Mouse (Mus musculus) heart, adult 10 weeks (tissue): ENCODE measurements around the gene Tmem223. TPM values are rescaled to one million over a fixed set of nuclear protein-coding genes. Genes with fewer than 3 reads are reported as not detected.

Experiments used
- polyA plus RNA-seq: library from polyadenylated mRNA; stranded (reverse); fragments of 350-450 nt; fragmentation: Illumina TruSeq; extraction: RNeasy Lipid Tissue Mini Kit (QIAGEN cat#74804); gene quantifications from one replicate; pipeline ENCODE4 v1.2.3, GENCODE M21; 2014; ENCODE audit warnings: low read depth, low replicate concordance

The Tmem223 gene
- polyA plus RNA-seq = 132 TPM

DNA sequence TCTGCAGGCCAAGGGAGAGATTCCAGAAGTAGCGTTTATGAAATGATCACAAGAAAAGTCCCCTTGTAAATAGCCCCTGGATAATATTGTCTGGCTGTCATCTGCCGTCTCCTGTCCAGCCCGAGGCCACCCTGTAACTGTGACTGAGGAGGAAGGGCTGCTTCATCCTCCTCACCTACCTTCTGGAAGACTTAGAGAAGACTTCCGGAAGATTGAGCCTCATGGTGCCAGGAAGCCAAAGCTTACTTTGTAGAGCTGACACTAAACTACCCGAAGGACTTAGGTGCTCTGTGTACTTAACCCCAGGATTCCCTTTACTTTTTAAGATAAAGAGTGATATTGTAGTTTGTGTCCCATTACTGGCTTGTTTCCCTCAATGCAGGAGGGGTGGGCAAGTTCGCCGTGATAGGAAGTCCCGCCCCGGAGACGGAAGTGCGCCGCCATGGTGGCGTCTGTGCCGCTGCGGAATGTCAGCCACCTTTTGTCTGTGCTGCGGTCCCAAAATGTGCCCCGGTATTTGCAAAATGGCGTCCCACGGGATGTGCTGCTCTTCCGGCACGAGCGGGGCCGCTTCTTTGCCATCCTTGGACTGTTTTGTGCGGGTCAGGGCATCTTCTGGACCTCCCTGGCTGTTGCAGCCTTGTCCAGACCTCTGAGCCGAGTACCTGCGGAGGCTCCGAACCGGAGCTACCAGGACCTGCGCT, at the start of gene Tmem223:
TSS of gene Tmem223 (plus strand) at position 430 of the 704 bp plus-strand sequence.

GRCm38 (mm10) chr19:8722907-8723573, 47.8 kb upstream of the Tmem223 start, which contains the start of gene Slc3a2:
TSS of gene Slc3a2 (minus strand) at chr19:8723369.

DNA sequence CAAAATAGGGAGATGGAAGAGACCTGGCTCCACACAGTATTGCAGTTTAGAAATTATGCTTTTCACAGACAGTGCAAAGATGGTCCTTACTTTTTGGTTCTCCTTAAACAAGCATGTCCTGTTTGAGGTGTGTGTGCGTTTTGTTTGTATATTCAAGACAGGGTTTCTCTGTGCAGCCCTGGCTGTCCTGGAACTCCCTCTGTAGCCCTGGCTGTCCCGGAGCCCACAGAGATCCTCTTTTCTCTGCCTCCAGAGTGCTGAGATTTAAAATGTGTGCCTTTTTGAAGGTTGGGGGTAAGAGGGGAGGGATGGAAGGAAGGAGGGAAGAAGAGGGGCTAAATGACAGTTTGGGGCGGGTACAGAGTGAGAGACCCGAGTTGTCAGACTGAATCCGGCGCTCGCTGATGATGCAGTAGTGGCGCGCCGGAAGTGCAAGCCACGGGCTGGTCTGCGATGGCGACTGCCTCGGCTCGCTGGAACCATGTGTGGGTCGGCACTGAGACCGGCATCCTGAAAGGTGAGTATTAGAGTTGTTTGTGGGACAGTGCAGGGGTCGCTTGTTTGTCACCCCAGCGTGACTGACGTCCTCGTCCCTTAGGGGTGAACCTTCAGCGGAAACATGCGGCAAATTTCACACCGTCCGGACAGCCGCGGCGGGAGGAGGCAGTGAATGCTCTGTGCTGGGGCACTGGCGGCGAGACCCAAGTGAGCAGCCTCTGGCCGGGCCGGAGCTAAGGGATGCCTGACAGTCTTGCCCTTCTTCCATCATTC, 35.2 kb upstream of the Tmem223 start, which contains the start of gene Wdr74:
TSS of gene Wdr74 (plus strand) at position 439 of the 771 bp plus-strand sequence.

GRCm38 (mm10) chr19:8740603-8741002, 30.2 kb upstream of the Tmem223 start, which contains the start of gene 1700092M07Rik:
TSS of gene 1700092M07Rik (plus strand) at chr19:8740718.

GRCm38 (mm10) chr19:8741243-8741869, 29.4 kb upstream of the Tmem223 start, which contains the start of gene Stx5a:
TSS of gene Stx5a (plus strand) at chr19:8741413.

DNA sequence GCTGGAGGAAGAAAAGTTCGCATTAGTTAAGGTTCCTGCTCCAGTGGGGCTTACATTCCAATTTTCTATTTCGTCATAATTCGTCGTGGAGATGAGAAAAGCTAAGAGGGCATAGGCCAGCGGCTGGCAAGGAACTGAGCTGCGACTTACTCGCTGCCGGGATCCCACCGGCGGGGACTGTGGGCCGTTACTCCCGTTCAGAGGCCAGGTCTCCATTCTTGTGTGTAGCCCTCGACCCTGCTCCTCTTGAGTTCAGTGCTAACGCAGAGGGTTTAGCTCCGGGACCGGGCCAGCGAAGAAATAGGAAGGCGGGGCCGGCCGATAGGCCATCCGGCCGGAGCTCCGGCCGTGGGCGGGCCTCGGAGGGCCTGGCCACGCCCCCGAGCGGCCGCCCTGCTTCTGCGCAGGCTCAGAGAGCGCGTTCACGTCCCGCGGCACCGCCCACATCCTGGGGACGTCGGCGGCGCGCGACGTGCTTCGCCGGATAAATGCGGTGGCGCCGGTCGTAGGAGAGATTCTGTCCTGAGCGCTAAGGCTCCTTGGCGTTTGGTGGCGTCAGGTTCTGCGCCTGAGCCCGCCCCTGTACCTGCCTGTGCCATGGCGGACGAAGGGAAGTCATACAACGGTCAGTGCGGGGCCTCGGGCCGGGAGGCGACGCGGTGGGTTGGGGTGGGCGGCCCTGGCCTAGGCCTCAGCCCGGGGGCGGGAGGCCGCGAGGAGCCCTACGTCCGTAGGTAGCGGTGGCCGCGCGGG, 14.0 kb upstream of the Tmem223 start, which contains the start of gene Nxf1:
TSS of gene Nxf1 (plus strand) at position 439 of the 753 bp plus-strand sequence.

GRCm38 (mm10) chr19:8774086-8774835, 3.5 kb downstream of the Tmem223 start, which contains the start of gene Tmem179b:
TSS of gene Tmem179b (minus strand) at chr19:8774467.

GRCm38 (mm10) chr19:8786008-8786781, 15.4 kb downstream of the Tmem223 start, which contains the start of gene Taf6l:
TSS of gene Taf6l (minus strand) at chr19:8786417.

DNA sequence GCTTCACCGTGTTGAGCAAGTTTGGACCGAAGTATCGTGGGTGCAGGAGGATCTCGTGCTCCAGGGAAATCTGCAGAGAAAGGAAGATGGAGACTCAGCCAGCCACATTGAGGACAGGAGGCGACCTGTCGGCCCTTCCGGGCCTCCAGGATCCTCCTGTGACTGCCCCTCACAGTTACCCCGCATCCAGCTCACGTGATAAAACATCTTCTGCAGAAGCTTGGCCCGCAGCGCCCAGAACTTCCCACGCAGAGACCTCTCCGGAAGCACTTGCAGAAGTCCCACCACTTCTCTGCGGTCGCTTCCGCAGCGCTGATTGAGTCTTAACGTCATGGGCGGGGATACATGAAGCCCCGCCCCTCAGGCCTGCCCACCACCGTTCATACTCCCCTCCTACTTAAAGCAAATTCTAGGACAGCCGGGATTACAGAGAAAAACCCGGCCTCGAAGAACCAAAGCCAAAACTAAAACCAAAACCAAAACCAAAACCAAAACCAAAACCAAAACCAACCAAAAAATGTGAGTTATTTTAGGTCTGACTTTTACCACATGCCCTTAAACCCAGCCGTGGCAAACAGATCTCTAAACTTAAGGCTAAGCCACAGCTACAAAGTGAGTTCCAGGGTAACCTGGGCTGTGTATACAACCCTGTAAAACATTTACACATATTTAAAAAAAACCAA, 27.6 kb downstream of the Tmem223 start, which contains the start of gene Polr2g:
TSS of gene Polr2g (minus strand) at position 314 of the 683 bp plus-strand sequence.

GRCm38 (mm10) chr19:8802130-8802821, 31.5 kb downstream of the Tmem223 start, which contains the start of gene Zbtb3:
TSS of gene Zbtb3 (plus strand) at chr19:8802555.

DNA sequence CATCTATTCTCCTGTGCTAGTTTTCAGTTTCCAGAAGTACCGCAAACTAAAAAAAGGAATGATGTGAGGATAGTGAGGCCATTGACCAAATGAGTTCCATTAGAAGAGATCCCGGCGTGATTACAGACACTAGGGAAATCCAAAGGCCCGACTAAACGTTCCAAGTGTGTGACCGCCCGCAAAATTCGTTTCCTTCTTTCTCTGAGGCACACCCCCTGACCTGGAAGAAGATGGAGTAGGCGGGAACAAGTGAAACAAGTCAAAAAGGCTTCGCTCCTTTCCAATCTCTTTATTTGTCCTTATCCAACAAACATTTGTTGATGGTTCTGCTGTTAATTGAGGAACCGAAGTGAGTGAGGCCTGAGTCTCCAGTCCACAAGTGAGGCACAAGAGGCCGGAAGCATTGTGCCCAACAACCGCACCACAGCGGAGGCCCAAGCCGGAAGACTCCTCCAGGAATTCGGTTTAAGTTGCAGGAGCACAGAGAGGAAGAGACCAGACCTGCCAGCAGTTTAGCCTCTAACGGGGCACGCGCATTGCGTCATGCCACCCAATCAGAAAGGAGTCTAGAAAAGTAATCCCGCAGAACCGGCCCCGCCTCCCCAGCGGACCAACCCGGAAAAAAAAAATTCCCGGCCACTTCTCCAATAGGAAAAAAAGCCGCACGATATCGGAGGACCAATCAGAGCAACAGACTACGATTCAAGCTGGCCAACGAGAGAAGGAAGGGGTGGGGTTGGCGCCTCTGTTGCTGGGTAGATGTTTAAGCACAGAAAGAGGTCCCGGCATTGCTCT, 48.2 kb downstream of the Tmem223 start, which contains the start of gene Ttc9c:
TSS of gene Ttc9c (minus strand) at position 533 of the 795 bp plus-strand sequence.

GRCm38 (mm10) chr19:8819596-8820423, 49.0 kb downstream of the Tmem223 start, which contains the start of gene Hnrnpul2:
TSS of gene Hnrnpul2 (plus strand) at chr19:8820010.

